Mouse (Mus musculus): Measurements from ENCODE around the gene Mapk10.

DNA sequence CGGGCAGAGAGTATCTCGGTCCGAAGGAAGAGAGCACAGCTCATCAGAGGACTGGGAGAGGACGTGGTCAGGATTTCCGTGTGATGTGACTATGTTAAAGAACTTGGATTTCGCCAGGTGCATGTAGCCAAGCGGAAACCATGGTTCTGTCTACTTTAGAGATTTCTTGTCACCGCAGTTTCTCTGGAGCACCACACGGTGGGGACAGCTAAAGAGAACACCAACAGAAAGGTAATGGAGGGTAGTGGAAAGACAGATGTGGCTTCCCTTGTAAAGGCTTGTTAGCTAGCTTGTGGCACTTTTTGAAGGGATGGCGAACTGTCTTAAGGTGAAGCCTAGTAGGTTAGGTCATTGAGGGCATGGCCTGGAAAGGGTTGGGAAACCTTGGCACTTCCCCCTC lies 29.5 kb downstream of the Mapk10 start:
- TF ChIP-seq POLR2A (IDR thresholded peaks at IDR 0.05; ENCODE audit: low read depth, low read length) (no peak), CTCF (IDR thresholded peaks at IDR 0.05; ENCODE audit: extremely low read depth, insufficient read length, insufficient replicate concordance, low read depth, low read length) (no peak)

All from small intestine, adult 2 months (tissue).